Mouse (Mus musculus) small intestine, adult 2 months (tissue): ENCODE measurements around the gene Gpr146.

Source experiments
- CTCF ChIP-seq: fragments of 200-500 bp; IDR thresholded peaks from 2 replicates; pipeline ENCODE4 v1.5.1; 2012; ENCODE audit warnings: low read depth, mild to moderate bottlenecking, control low read depth, inconsistent platforms, low read length, moderate library complexity, mixed read lengths; ENCODE audit not compliant: insufficient replicate concordance, insufficient read length; ENCODE audit errors: extremely low read depth
- POLR2A ChIP-seq: fragments of 200-500 bp; IDR thresholded peaks from 2 replicates; pipeline ENCODE4 v1.6.1; 2012; ENCODE audit warnings: low read depth, mild to moderate bottlenecking, control low read depth, inconsistent platforms, low read length, moderate library complexity

- TF ChIP-seq CTCF, result no peak
- TF ChIP-seq POLR2A, result no peak
Measured at GRCm38 (mm10) chr5:139391309-139391990, 14.0 kb downstream of the Gpr146 start.
